Mouse (Mus musculus) liver, embryonic 16.5 days (tissue): Measurements from ENCODE around the gene Xlr5a. TPM values are rescaled to one million over a fixed set of nuclear protein-coding genes. Genes with fewer than 3 reads are reported as not detected.

Source experiments
- polyA plus RNA-seq: library from polyadenylated mRNA; unstranded; fragments of >200 nt; fragmentation: Nextera tagmentation; extraction: Ambion mirVana; gene quantifications from 2 replicates; pipeline ENCODE4 v1.2.1, GENCODE M21; 2015

Gene Xlr5a
- polyA plus RNA-seq, 1 experiment from 2014 or later: 0.09 TPM

Other genes starting within 250 kb of the Xlr5a start
- not detected in 2 replicates for gene Pnma3, start 228.2 kb downstream of the Xlr5a start, polyA plus RNA-seq
- 0.97 and 1.1 TPM in 2 replicates for gene Xlr4a, start 210.5 kb downstream of the Xlr5a start, polyA plus RNA-seq
- gene Xlr3a, start 195.9 kb downstream of the Xlr5a start, polyA plus RNA-seq: 3.6 and 3.8 TPM in 2 replicates
- 0.21 and 0.44 TPM in 2 replicates for gene Gm14685, start 175.9 kb downstream of the Xlr5a start, polyA plus RNA-seq
- gene Xlr5b, start 144.2 kb downstream of the Xlr5a start, polyA plus RNA-seq: not detected in 2 replicates
- gene DXBay18, start 143.5 kb downstream of the Xlr5a start, polyA plus RNA-seq: 0.25 and 0.53 TPM in 2 replicates
- gene Spin2d, start 116.0 kb downstream of the Xlr5a start, polyA plus RNA-seq: not detected in 2 replicates
- gene Xlr3b, start 100.8 kb downstream of the Xlr5a start, polyA plus RNA-seq: 2.2 TPM in 2 replicates
- 1.3 and 1.4 TPM in 2 replicates for gene Xlr4b, start 78.6 kb downstream of the Xlr5a start, polyA plus RNA-seq
- 3.0 and 3.1 TPM in 2 replicates for gene F8a, start 64.7 kb downstream of the Xlr5a start, polyA plus RNA-seq
- 0.29 and 0.35 TPM in 2 replicates for gene Xlr4c, start 49.8 kb downstream of the Xlr5a start, polyA plus RNA-seq
- not detected in 2 replicates for gene Xlr3c, start 27.6 kb downstream of the Xlr5a start, polyA plus RNA-seq
- not detected in 2 replicates for gene Xlr5c, start within 50 bp of the Xlr5a start, polyA plus RNA-seq
- gene Gm45015, start 43.9 kb upstream of the Xlr5a start, polyA plus RNA-seq: not detected in 2 replicates
- gene Zfp275, start 49.6 kb upstream of the Xlr5a start, polyA plus RNA-seq: 2.0 and 2.6 TPM in 2 replicates
- gene Gm18336, start 105.8 kb upstream of the Xlr5a start, polyA plus RNA-seq: not detected in 2 replicates
- gene Zfp92, start 118.1 kb upstream of the Xlr5a start, polyA plus RNA-seq: not detected in 2 replicates
- gene Trex2, start 142.4 kb upstream of the Xlr5a start, polyA plus RNA-seq: not detected in 2 replicates
- gene Haus7, start 166.1 kb upstream of the Xlr5a start, polyA plus RNA-seq: 34.8 and 37.2 TPM in 2 replicates
- 12.7 and 17.0 TPM in 2 replicates for gene Bgn, start 190.6 kb upstream of the Xlr5a start, polyA plus RNA-seq
- gene Atp2b3, start 210.1 kb upstream of the Xlr5a start, polyA plus RNA-seq: 0.05 TPM in 1 of 2 replicates, not detected in the other